Mouse (Mus musculus): ENCODE measurements around the gene Tecpr1.

The Tecpr1 gene

DNA sequence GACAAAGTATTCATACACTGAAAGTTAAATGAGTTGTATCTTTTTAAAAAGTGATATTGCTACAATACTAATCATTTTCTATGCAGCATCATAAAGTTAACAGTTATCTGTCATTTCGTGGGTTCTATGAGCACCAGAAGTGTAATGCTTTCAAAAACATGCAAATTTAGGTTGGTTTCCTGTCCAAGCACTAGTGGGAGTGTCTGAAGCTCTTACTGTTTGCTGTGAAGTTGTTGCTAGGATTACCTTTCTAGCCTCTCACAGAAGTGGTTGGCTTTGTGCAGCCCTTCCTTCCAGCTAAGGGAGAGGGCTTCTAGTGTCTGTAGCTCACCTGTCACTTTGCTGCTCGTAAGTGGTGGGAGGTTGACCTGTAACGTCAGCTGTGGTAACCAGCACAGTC lies 57.7 kb downstream of the Tecpr1 start:
- DNase-seq (ENCODE audit: low spot score), result no peak

GRCm38 (mm10) chr5:144162813-144163517 lies 60.5 kb downstream of the Tecpr1 start:
- DNase-seq (ENCODE audit: low spot score), result no peak

GRCm38 (mm10) chr5:144162080-144162812 lies 61.2 kb downstream of the Tecpr1 start:
- no peak for DNase-seq (ENCODE audit: low spot score)

GRCm38 (mm10) chr5:144159137-144159536 lies 64.3 kb downstream of the Tecpr1 start:
- no peak for DNase-seq (ENCODE audit: low spot score)

DNA sequence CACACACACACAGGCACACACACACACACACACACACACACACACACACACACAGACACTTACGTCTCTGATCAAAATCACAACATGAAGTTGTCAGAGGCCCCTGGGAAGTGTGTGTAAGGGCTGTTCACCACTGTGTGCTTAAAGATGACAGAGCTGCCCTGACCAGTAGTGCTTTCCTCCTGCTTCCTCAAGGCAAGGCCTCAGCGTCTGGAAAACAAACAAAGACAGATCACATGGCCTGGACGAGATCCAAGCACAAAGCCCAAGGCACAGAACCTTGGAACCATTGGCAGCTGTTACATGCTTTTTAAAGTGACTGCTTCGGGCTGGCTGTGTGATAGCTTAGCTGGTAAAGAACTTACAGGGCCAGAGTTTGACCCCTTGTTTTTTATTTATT lies 64.8 kb downstream of the Tecpr1 start:
- no peak for DNase-seq (ENCODE audit: low spot score)

- peak; percentile 81 for DNase-seq (ENCODE audit: low spot score)
These were observed 68.9 kb downstream of the Tecpr1 start for GRCm38 (mm10) chr5:144154528-144154927.

DNA sequence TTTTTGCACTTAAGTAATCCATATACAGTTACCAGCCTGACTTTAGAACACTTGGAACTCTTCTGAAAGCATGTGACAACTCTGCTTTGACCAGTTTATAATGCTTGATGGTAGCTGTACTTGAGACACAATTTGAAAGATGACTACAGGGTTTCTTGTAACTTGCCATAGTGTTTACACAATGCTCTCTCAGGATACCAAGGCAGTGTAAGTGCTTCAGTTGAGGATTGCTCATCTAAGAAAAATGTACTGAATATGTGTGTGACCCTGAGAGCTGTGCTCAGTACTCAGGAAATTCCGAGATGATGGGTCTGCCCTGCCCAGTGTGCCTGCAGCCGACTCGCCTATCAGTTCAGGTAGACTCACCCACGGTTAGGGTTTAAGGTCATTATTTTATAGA lies 72.1 kb downstream of the Tecpr1 start:
- no peak for DNase-seq (ENCODE audit: low spot score)

DNA sequence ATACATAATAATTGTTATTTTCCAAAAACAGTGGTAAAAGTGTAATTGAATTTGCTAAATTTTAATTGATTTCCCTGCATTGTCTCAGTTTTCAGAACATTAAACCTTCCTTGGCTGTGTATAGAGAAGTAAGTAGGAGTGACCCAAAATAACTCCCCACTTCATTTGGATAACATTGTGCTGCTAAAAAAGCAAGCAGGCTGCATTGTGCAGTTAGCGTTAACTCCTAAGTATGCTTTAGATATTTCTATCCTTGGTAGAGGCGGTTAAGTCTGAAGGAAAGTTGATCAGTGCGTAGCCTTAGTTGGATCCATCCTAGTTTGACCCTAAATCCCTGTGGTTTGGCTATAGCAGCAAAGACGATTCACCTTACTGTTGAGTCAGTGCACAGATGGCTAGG lies 73.9 kb downstream of the Tecpr1 start:
- no peak for DNase-seq (ENCODE audit: low spot score)

- DNase-seq (ENCODE audit: low spot score), result no peak
These were observed 76.5 kb downstream of the Tecpr1 start for GRCm38 (mm10) chr5:144146898-144147297.
